ENCODE assay signal across 8 mouse cellular contexts in genomic region chr10:127324495-127324894, GRCm38 (mm10). TPM values are rescaled to one million over a fixed set of nuclear protein-coding genes. Genes with fewer than 3 reads are reported as not detected.
DNase-seq lines count a peak whose midpoint lies in the region; ATAC-seq lines count a peak whose summit lies in the region.

No protein-coding gene starts in this region.

- no peak overlapping the region for H3K9ac ChIP-seq in heart, embryonic 15.5 days

- no peak overlapping the region for H3K4me2 ChIP-seq in heart, embryonic 15.5 days

- H3K4me1 ChIP-seq in heart, embryonic 15.5 days (replicated peaks): peaks cover 21% of the 10 kb centered on the region

- no peak for ATAC-seq in heart, embryonic 15.5 days (replicated peaks; ENCODE audit: insufficient number of reproducible peaks, insufficient read depth, low FRiP score, low read depth)
- peak; percentile 84 for ATAC-seq in neutrophil, adult 5-6 weeks (ENCODE audit: extremely low read depth, insufficient number of reproducible peaks, low FRiP score, poor library complexity, severe bottlenecking)

- H3K36me3 ChIP-seq in heart, embryonic 15.5 days: no peaks in the 10 kb centered on the region

- intact Hi-C loops in heart, postnatal 25 days (cut with DNase I): no loop called here

- H3K27me3 ChIP-seq in heart, embryonic 15.5 days: peaks cover 80% of the 10 kb centered on the region

- peak; percentile 33 for DNase-seq in heart, adult 8-10 months (ENCODE audit: low spot score)
- DNase-seq in heart, postnatal 25 days (ENCODE audit: low spot score): no peak
- peak; percentile 23 for DNase-seq in Muller cell, postnatal 12 days (ENCODE audit: inconsistent ontology term)
- DNase-seq in liver: peak; percentile 79
- no peak for DNase-seq in ovary, adult 18-20 months (ENCODE audit: low spot score)
- DNase-seq in right cerebral cortex, postnatal 36 days (ENCODE audit: low spot score in 2 of 2): no peak

- WGBS in heart, embryonic 15.5 days: 15% methylated on average over 7 of the region's 7 CpGs

- no peaks in the 10 kb centered on the region for H3K9me3 ChIP-seq in heart, embryonic 15.5 days (replicated peaks)

- H3K27ac ChIP-seq in heart, embryonic 15.5 days: 0 out of 2 replicates have a peak overlapping the region, but pooled peaks have one; percentile 15

- H3K4me3 ChIP-seq in heart, embryonic 15.5 days: no peak overlapping the region

RNA-seq across cellular contexts. Expression of gene Arhgap9, which starts 2.7 kb away (rescaled TPM):
- 1 to 10 TPM; 1.5 to 3.2 (median 3.0) TPM for total RNA-seq in heart, adult 8-10 months (2022)
- 1 to 10 TPM; 3.0 to 3.4 TPM for total RNA-seq in heart, postnatal 25 days (2021)
- polyA plus RNA-seq in heart, embryonic 15.5 days (2015; fragmentation: Nextera tagmentation; extraction: Ambion mirVana): 2.0 and 11.0 TPM in 2 replicates
- total RNA-seq in neutrophil, adult 5-6 weeks (2017): 146 and 150 TPM in 2 replicates

RNA-seq across cellular contexts. Expression of gene Mars, which starts 12.9 kb away (rescaled TPM):
- total RNA-seq in heart, adult 8-10 months (2022): 10 to 100 TPM; 42.1 to 48.8 (median 45.4) TPM
- 10 to 100 TPM; 37.9 to 38.9 TPM for total RNA-seq in heart, postnatal 25 days (2021)
- 75.4 and 78.4 TPM in 2 replicates for polyA plus RNA-seq in heart, embryonic 15.5 days (2015; fragmentation: Nextera tagmentation; extraction: Ambion mirVana)
- total RNA-seq in neutrophil, adult 5-6 weeks (2017): 57.0 and 63.3 TPM in 2 replicates

RNA-seq across cellular contexts. Expression of gene Gli1, which starts 17.3 kb away (rescaled TPM):
- total RNA-seq in heart, adult 8-10 months (2022): 1 to 10 TPM; 1.1 to 1.7 (median 1.3) TPM
- 1 to 10 TPM in 1 of 2 experiments, under 1 TPM in 1; 0.89 to 1.1 TPM for total RNA-seq in heart, postnatal 25 days (2021)
- polyA plus RNA-seq in heart, embryonic 15.5 days (2015; fragmentation: Nextera tagmentation; extraction: Ambion mirVana): 0.58 and 1.5 TPM in 2 replicates
- total RNA-seq in neutrophil, adult 5-6 weeks (2017): not detected in 2 replicates

RNA-seq across cellular contexts. Expression of gene Inhbe, which starts 29.7 kb away (rescaled TPM):
- total RNA-seq in heart, adult 8-10 months (2022): not detected
- not detected for total RNA-seq in heart, postnatal 25 days (2021)
- polyA plus RNA-seq in heart, embryonic 15.5 days (2015; fragmentation: Nextera tagmentation; extraction: Ambion mirVana): 0.03 TPM in 1 of 2 replicates, not detected in the other
- total RNA-seq in neutrophil, adult 5-6 weeks (2017): 0.12 TPM in 1 of 2 replicates, not detected in the other

RNA-seq across cellular contexts. Expression of gene Mbd6, which starts 35.7 kb away (rescaled TPM):
- 10 to 100 TPM; 17.6 to 25.5 (median 19.5) TPM for total RNA-seq in heart, adult 8-10 months (2022)
- total RNA-seq in heart, postnatal 25 days (2021): 10 to 100 TPM; 20.9 to 21.4 TPM
- polyA plus RNA-seq in heart, embryonic 15.5 days (2015; fragmentation: Nextera tagmentation; extraction: Ambion mirVana): 10.6 and 15.7 TPM in 2 replicates
- total RNA-seq in neutrophil, adult 5-6 weeks (2017): 19.9 and 27.8 TPM in 2 replicates

Comparison
In these comparisons a context has a peak if more than half of its experiments do, and no peak if none do; other contexts are left out.
1. DNase-seq: peak in heart, adult 8-10 months (single experiment), Muller cell, postnatal 12 days (single experiment) and liver (single experiment); none in heart, postnatal 25 days (single experiment), ovary, adult 18-20 months (single experiment) and right cerebral cortex, postnatal 36 days (0 of 2).
2. RNA of gene Arhgap9, which starts 2.7 kb away (total RNA-seq): 146 to 150 TPM in neutrophil, adult 5-6 weeks; 3.0 to 3.4 TPM in heart, postnatal 25 days and 1.5 to 3.2 TPM in heart, adult 8-10 months; every median in the first group is over 10 times any median in the second.